Mouse (Mus musculus): ENCODE data around the gene Mcf2l.

Gene Mcf2l

GRCm38 (mm10) chr8:12874971-12875370 is 1.4 kb downstream of the Mcf2l start:
- no peak for DNase-seq

- DNase-seq, result no peak
Measured at GRCm38 (mm10) chr8:12877126-12877525, 3.5 kb downstream of the Mcf2l start.

GRCm38 (mm10) chr8:12880163-12880562 is 6.6 kb downstream of the Mcf2l start:
- no peak for DNase-seq

GRCm38 (mm10) chr8:12883051-12884004 is 9.7 kb downstream of the Mcf2l start:
- peak; percentile 52 for DNase-seq

GRCm38 (mm10) chr8:12887772-12888435 is 14.3 kb downstream of the Mcf2l start:
- DNase-seq, result peak; percentile 47

- DNase-seq, result no peak
Measured at GRCm38 (mm10) chr8:12889046-12889598, 15.5 kb downstream of the Mcf2l start.

GRCm38 (mm10) chr8:12892882-12893446 is 19.4 kb downstream of the Mcf2l start:
- no peak for DNase-seq

- DNase-seq, result peak; percentile 82
Measured at GRCm38 (mm10) chr8:12893797-12894578, 20.4 kb downstream of the Mcf2l start.

- peak; percentile 55 for DNase-seq
Measured at GRCm38 (mm10) chr8:12894783-12895534, 21.4 kb downstream of the Mcf2l start.

GRCm38 (mm10) chr8:12895535-12896150 is 22.0 kb downstream of the Mcf2l start:
- DNase-seq, result no peak

GRCm38 (mm10) chr8:12896494-12897373 is 23.1 kb downstream of the Mcf2l start:
- peak; percentile 77 for DNase-seq

GRCm38 (mm10) chr8:12897815-12898214 is 24.2 kb downstream of the Mcf2l start:
- no peak for DNase-seq

- no peak for DNase-seq
Measured at GRCm38 (mm10) chr8:12903790-12904415, 30.3 kb downstream of the Mcf2l start.

- no peak for DNase-seq
Measured at GRCm38 (mm10) chr8:12905122-12905521, 31.5 kb downstream of the Mcf2l start.

GRCm38 (mm10) chr8:12905599-12906321 is 32.2 kb downstream of the Mcf2l start:
- no peak for DNase-seq

GRCm38 (mm10) chr8:12906597-12906996 is 33.0 kb downstream of the Mcf2l start:
- no peak for DNase-seq

- no peak for DNase-seq
Measured at GRCm38 (mm10) chr8:12907730-12908129, 34.1 kb downstream of the Mcf2l start.

GRCm38 (mm10) chr8:12912011-12912410 is 38.4 kb downstream of the Mcf2l start:
- DNase-seq, result peak; percentile 10

Measured in cerebellum, adult 11 months (tissue).